Mouse (Mus musculus): ENCODE results near the gene Scgn. TPM values are rescaled to one million over a fixed set of nuclear protein-coding genes. Genes with fewer than 3 reads are reported as not detected.

Scgn gene
- total and polyA plus RNA-seq, 2 experiments from 2014 or later = 0.82 to 2.0 TPM

GRCm38 (mm10) chr13:24005528-24005927 lies 14.5 kb upstream of the Scgn start:
- no peaks in the 10 kb centered on the region for H3K4me1 ChIP-seq (ENCODE audit: insufficient read depth, low read length)
- WGBS = 78% methylated on average over 2 of the region's 2 CpGs
- DNase-seq (ENCODE audit: low spot score) = no peak
- H3K9me3 ChIP-seq (ENCODE audit: low read length) = no peaks in the 10 kb centered on the region
- no peak overlapping the region for H3K4me3 ChIP-seq (ENCODE audit: low read depth, low read length)
- ATAC-seq (ENCODE audit: low FRiP score) = no peak
- H3K36me3 ChIP-seq (ENCODE audit: insufficient read depth, low read length) = peaks cover 2% of the 10 kb centered on the region; the same call in 1 of the 2 replicates
- no peak overlapping the region for H3K27ac ChIP-seq (ENCODE audit: low read depth, low read length)
- H3K4me2 ChIP-seq (ENCODE audit: low read depth, low read length, poor library complexity, severe bottlenecking) = no peak overlapping the region
- TF ChIP-seq CTCF (IDR thresholded peaks at IDR 0.05) = no peak
- no peaks in the 10 kb centered on the region for H3K27me3 ChIP-seq (ENCODE audit: insufficient read depth, low read length)
- no peak overlapping the region for H3K9ac ChIP-seq (replicated peaks; ENCODE audit: low read length, poor library complexity, severe bottlenecking)

- no peaks in the 10 kb centered on the region for H3K9me3 ChIP-seq (ENCODE audit: low read length)
- no peak overlapping the region for H3K9ac ChIP-seq (replicated peaks; ENCODE audit: low read length, poor library complexity, severe bottlenecking)
- no peak for ATAC-seq (ENCODE audit: low FRiP score)
- H3K27me3 ChIP-seq (ENCODE audit: insufficient read depth, low read length) = no peaks in the 10 kb centered on the region
- 66% methylated on average over 2 of the region's 2 CpGs for WGBS
- H3K27ac ChIP-seq (ENCODE audit: low read depth, low read length) = no peak overlapping the region
- H3K36me3 ChIP-seq (ENCODE audit: insufficient read depth, low read length) = no peaks in the 10 kb centered on the region
- TF ChIP-seq CTCF (IDR thresholded peaks at IDR 0.05) = no peak
- DNase-seq (ENCODE audit: low spot score) = no peak
- H3K4me2 ChIP-seq (ENCODE audit: low read depth, low read length, poor library complexity, severe bottlenecking) = no peak overlapping the region
- H3K4me3 ChIP-seq (ENCODE audit: low read depth, low read length) = no peak overlapping the region
- no peaks in the 10 kb centered on the region for H3K4me1 ChIP-seq (ENCODE audit: insufficient read depth, low read length)
These were observed 10.8 kb upstream of the Scgn start for GRCm38 (mm10) chr13:24001797-24002196.

- Histone ChIP-seq H3K9me3 (ENCODE audit: low read length) (no peaks in the 10 kb centered on the region), H3K4me3 (ENCODE audit: low read depth, low read length) (no peak overlapping the region), H3K27ac (ENCODE audit: low read depth, low read length) (no peak overlapping the region), H3K4me1 (ENCODE audit: insufficient read depth, low read length) (no peaks in the 10 kb centered on the region), H3K9ac (replicated peaks; ENCODE audit: low read length, poor library complexity, severe bottlenecking) (no peak overlapping the region), H3K27me3 (ENCODE audit: insufficient read depth, low read length) (no peaks in the 10 kb centered on the region), H3K4me2 (ENCODE audit: low read depth, low read length, poor library complexity, severe bottlenecking) (no peak overlapping the region), H3K36me3 (ENCODE audit: insufficient read depth, low read length) (no peaks in the 10 kb centered on the region)
- 77% methylated on average over 2 of the region's 2 CpGs for WGBS
- no peak for TF ChIP-seq CTCF (IDR thresholded peaks at IDR 0.05)
- DNase-seq (ENCODE audit: low spot score) (no peak), ATAC-seq (ENCODE audit: low FRiP score) (no peak)
These were observed 10.1 kb upstream of the Scgn start for GRCm38 (mm10) chr13:24001081-24001480.

DNA sequence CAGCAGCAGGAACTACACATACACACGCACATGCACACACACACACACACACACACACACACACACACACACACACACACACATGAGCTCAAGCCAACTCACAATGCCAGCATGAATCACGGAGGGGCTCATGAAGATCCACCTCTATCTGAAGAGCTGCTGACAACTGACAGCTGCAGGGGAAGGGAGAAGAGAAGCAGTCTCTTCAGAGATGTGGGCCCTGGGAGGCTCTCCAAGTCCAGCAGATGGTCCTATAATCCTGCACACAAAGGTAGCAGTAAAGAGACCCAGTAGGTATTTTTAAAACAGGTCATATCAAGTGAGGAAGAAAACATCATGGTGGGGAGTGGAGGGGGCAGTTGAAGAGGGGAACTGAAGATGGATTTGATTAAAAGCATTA lies 7.8 kb upstream of the Scgn start:
- no peak for TF ChIP-seq CTCF (IDR thresholded peaks at IDR 0.05)
- H3K9me3 ChIP-seq (ENCODE audit: low read length) = no peaks in the 10 kb centered on the region
- H3K36me3 ChIP-seq (ENCODE audit: insufficient read depth, low read length) = no peaks in the 10 kb centered on the region
- peak; percentile 22 for DNase-seq (ENCODE audit: low spot score)
- 0 out of 2 replicates have a peak, but pooled peaks cover 3% of the 10 kb centered on the region for H3K27me3 ChIP-seq (ENCODE audit: insufficient read depth, low read length)
- no peak overlapping the region for H3K4me2 ChIP-seq (ENCODE audit: low read depth, low read length, poor library complexity, severe bottlenecking)
- no peak overlapping the region for H3K9ac ChIP-seq (replicated peaks; ENCODE audit: low read length, poor library complexity, severe bottlenecking)
- ATAC-seq (ENCODE audit: low FRiP score) = no peak
- no peaks in the 10 kb centered on the region for H3K4me1 ChIP-seq (ENCODE audit: insufficient read depth, low read length)
- H3K27ac ChIP-seq (ENCODE audit: low read depth, low read length) = no peak overlapping the region
- WGBS = 66% methylated on average over 2 of the region's 2 CpGs
- no peak overlapping the region for H3K4me3 ChIP-seq (ENCODE audit: low read depth, low read length)

GRCm38 (mm10) chr13:23994756-23995155 lies 3.7 kb upstream of the Scgn start:
- TF ChIP-seq CTCF (IDR thresholded peaks at IDR 0.05) = no peak
- Histone ChIP-seq H3K27ac (ENCODE audit: low read depth, low read length) (no peak overlapping the region), H3K4me2 (ENCODE audit: low read depth, low read length, poor library complexity, severe bottlenecking) (no peak overlapping the region), H3K4me3 (ENCODE audit: low read depth, low read length) (no peak overlapping the region), H3K4me1 (ENCODE audit: insufficient read depth, low read length) (0 out of 2 replicates have a peak, but pooled peaks cover 2% of the 10 kb centered on the region), H3K9ac (replicated peaks; ENCODE audit: low read length, poor library complexity, severe bottlenecking) (no peak overlapping the region), H3K27me3 (ENCODE audit: insufficient read depth, low read length) (peaks cover 9% of the 10 kb centered on the region; the same call in 1 of the 2 replicates), H3K36me3 (ENCODE audit: insufficient read depth, low read length) (no peaks in the 10 kb centered on the region), H3K9me3 (ENCODE audit: low read length) (no peaks in the 10 kb centered on the region)
- ATAC-seq (ENCODE audit: low FRiP score) (no peak), DNase-seq (ENCODE audit: low spot score) (no peak)
- 74% methylated on average over 3 of the region's 3 CpGs for WGBS

DNA sequence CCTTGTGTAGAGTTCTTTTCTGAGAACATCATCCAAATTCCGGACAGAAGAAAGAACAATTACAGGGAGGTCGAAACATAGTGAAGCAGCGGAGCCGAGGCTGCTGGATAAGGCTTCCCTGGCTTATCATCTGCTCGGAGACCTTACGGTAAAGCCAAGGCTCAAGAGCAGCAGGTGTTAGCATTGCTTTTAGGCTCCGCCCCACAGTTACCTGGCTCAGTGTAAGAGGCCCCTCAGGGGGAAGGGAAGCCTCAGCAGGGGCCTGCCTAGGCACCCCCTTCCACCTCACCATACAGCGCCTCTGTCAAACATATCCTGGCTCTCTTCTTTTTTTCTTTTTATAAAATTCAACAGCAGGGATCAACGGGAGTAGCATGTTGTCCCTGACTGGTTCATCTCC lies 3.0 kb upstream of the Scgn start:
- Histone ChIP-seq H3K4me2 (ENCODE audit: low read depth, low read length, poor library complexity, severe bottlenecking) (no peak overlapping the region), H3K9me3 (ENCODE audit: low read length) (no peaks in the 10 kb centered on the region), H3K4me1 (ENCODE audit: insufficient read depth, low read length) (0 out of 2 replicates have a peak, but pooled peaks cover 2% of the 10 kb centered on the region), H3K9ac (replicated peaks; ENCODE audit: low read length, poor library complexity, severe bottlenecking) (no peak overlapping the region), H3K36me3 (ENCODE audit: insufficient read depth, low read length) (no peaks in the 10 kb centered on the region), H3K27ac (ENCODE audit: low read depth, low read length) (no peak overlapping the region), H3K27me3 (ENCODE audit: insufficient read depth, low read length) (peaks cover 9% of the 10 kb centered on the region; the same call in 1 of the 2 replicates), H3K4me3 (ENCODE audit: low read depth, low read length) (no peak overlapping the region)
- ATAC-seq (ENCODE audit: low FRiP score) = no peak
- TF ChIP-seq CTCF (IDR thresholded peaks at IDR 0.05) = no peak
- 20% methylated on average over 9 of the region's 9 CpGs for WGBS
- DNase-seq (ENCODE audit: low spot score) = no peak

All from midbrain, postnatal 0 days (tissue).